Mouse (Mus musculus): ENCODE results near the gene Spcs1.

Spcs1 gene

GRCm38 (mm10) chr14:30949986-30950385 is 51.5 kb downstream of the Spcs1 start:
- no peak for DNase-seq
